In the genomic region with DNA sequence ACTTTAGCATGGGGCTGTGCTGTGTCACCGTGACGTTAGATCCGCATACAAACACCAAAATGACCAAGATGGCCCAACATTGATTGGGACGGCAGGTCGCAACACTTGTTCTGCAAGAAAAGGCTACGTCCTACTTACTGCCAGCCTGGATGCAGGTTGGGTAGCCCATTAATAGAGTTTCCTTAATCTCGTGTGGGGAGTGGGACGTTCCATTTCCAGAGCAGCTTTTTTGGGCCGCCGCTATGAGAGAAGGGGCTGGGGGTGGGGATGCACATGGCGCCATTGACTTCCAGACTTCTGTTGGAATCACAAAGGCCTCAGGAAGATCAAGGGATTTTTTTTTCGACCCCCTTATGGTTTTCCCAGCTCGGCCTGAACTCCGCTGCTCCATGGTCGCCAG, we compare ENCODE assay signal across 8 mouse cellular contexts. TPM values are rescaled to one million over a fixed set of nuclear protein-coding genes. Genes with fewer than 3 reads are reported as not detected.
A peak's percentile ranks its signal among the peaks of the same experiment; 100 is the strongest.
DNase-seq lines count a peak whose midpoint lies in the region; ATAC-seq and TF ChIP-seq lines count a peak whose summit lies in the region.

No protein-coding gene starts in this region.

- no peaks in the 10 kb centered on the region for H3K9me3 ChIP-seq in ES-E14 (ENCODE audit: control insufficient read depth, insufficient read depth, low read depth, low read length)
- H3K9me3 ChIP-seq in hindbrain, embryonic 14.5 days (ENCODE audit: control insufficient read depth, low read length) = no peaks in the 10 kb centered on the region
- H3K9me3 ChIP-seq in midbrain, embryonic 11.5 days (ENCODE audit: control insufficient read depth, low read length) = no peaks in the 10 kb centered on the region

- in situ Hi-C loops in ES-E14 (cut with MboI; ENCODE audit: low sequenced_read_pairs in 2 of 2, unreplicated experiment in 2 of 2) = loop anchor here in 1 of 2 experiments (10.0 kb wide), 1 partner anchor 270 kb away; no protein-coding TSS in a partner anchor

- WGBS in hindbrain, embryonic 14.5 days = 2% methylated on average over 15 of the region's 15 CpGs
- 2% methylated on average over 15 of the region's 15 CpGs for WGBS in midbrain, embryonic 11.5 days

- peak overlapping the region; percentile 17; the same call in 1 of the 2 replicates for H3K9ac ChIP-seq in ES-E14 (ENCODE audit: insufficient read depth, low read depth, low read length, poor library complexity, severe bottlenecking)
- no peak overlapping the region for H3K9ac ChIP-seq in hindbrain, embryonic 14.5 days
- H3K9ac ChIP-seq in midbrain, embryonic 11.5 days (ENCODE audit: low read length) = peak overlapping the region; percentile 60

- H3K4me2 ChIP-seq in hindbrain, embryonic 14.5 days (replicated peaks) = peak overlapping the region; percentile 89
- H3K4me2 ChIP-seq in midbrain, embryonic 11.5 days = peak overlapping the region; percentile 98

- peaks cover 0 to 11% of the 10 kb centered on the region in 2 experiments; a peak in 3 of 4 replicates for H3K4me1 ChIP-seq in ES-E14 (ENCODE audit: control insufficient read depth in 2 of 2, insufficient read depth in 2 of 2, low read length in 2 of 2, poor library complexity in 1 of 2)
- peaks cover 38% of the 10 kb centered on the region for H3K4me1 ChIP-seq in hindbrain, embryonic 14.5 days (replicated peaks; ENCODE audit: control insufficient read depth, insufficient read depth, low read length)
- H3K4me1 ChIP-seq in midbrain, embryonic 11.5 days (ENCODE audit: control insufficient read depth, insufficient read depth, low read length) = peaks cover 28% of the 10 kb centered on the region

- H3K27ac ChIP-seq in ES-E14 (ENCODE audit: insufficient read depth, low read depth, low read length, poor library complexity, severe bottlenecking) = no peak overlapping the region
- H3K27ac ChIP-seq in hindbrain, embryonic 14.5 days = no peak overlapping the region
- H3K27ac ChIP-seq in midbrain, embryonic 11.5 days (ENCODE audit: low read depth, low read length) = no peak overlapping the region

- H3K27me3 ChIP-seq in hindbrain, embryonic 14.5 days (ENCODE audit: control insufficient read depth, insufficient read depth, low read length) = peaks cover 36% of the 10 kb centered on the region
- H3K27me3 ChIP-seq in midbrain, embryonic 11.5 days (ENCODE audit: control insufficient read depth, insufficient read depth, low read length) = peaks cover 25% of the 10 kb centered on the region

- ATAC-seq in hindbrain, embryonic 14.5 days (ENCODE audit: low FRiP score) = no peak
- no peak for ATAC-seq in midbrain, embryonic 11.5 days (ENCODE audit: low FRiP score)

- H3K36me3 ChIP-seq in ES-E14 (ENCODE audit: control insufficient read depth, insufficient read depth, low read length, poor library complexity, severe bottlenecking) = peaks cover 9% of the 10 kb centered on the region
- H3K36me3 ChIP-seq in hindbrain, embryonic 14.5 days (replicated peaks; ENCODE audit: control insufficient read depth, insufficient read depth) = no peaks in the 10 kb centered on the region
- no peaks in the 10 kb centered on the region for H3K36me3 ChIP-seq in midbrain, embryonic 11.5 days (ENCODE audit: control insufficient read depth, insufficient read depth, low read length)

- H3K4me3 ChIP-seq in ES-E14 (ENCODE audit: insufficient read depth in 1 of 2, low read depth in 1 of 2, low read length in 2 of 2, poor library complexity in 1 of 2, severe bottlenecking in 1 of 2) = peak overlapping the region; percentile 74 to 80
- peak overlapping the region; percentile 77 for H3K4me3 ChIP-seq in hindbrain, embryonic 14.5 days (replicated peaks; ENCODE audit: low read length)
- peak overlapping the region; percentile 59 for H3K4me3 ChIP-seq in midbrain, embryonic 11.5 days (ENCODE audit: low read depth, low read length)

- DNase-seq in embryo, embryonic 9.5 days (ENCODE audit: extremely low spot score) = peak; percentile 23
- no peak for DNase-seq in embryo, embryonic 10 days (ENCODE audit: low spot score)
- DNase-seq in ES-E14 (ENCODE audit: low read depth, low spot score) = no peak
- no peak for DNase-seq in hindbrain, embryonic 14.5 days (ENCODE audit: low spot score)
- DNase-seq in midbrain, embryonic 11.5 days (ENCODE audit: low spot score, missing footprints) = peak; percentile 95
- DNase-seq in urinary bladder, adult 2 months (ENCODE audit: low spot score) = no peak
- no peak for DNase-seq in ovary, adult 18-20 months (ENCODE audit: low spot score)
- no peak for DNase-seq in cerebellum, adult 18-20 months

TF ChIP-seq in ES-E14, 5 proteins besides CTCF, POLR2A, EP300 and RAD21:
- no peak for TF ChIP-seq MAFK (IDR thresholded peaks at IDR 0.05; ENCODE audit: insufficient read depth, low read depth, low read length)
- no peak for TF ChIP-seq CHD2 (IDR thresholded peaks at IDR 0.05; ENCODE audit: low read depth, low read length)
- no peak for TF ChIP-seq HCFC1 (IDR thresholded peaks at IDR 0.05; ENCODE audit: borderline replicate concordance, insufficient read depth, low read length)
- TF ChIP-seq ZC3H11A (IDR thresholded peaks at IDR 0.05; ENCODE audit: borderline replicate concordance, low read depth, low read length) = no peak
- TF ChIP-seq ZNF384 (IDR thresholded peaks at IDR 0.05; ENCODE audit: low read depth, low read length) = no peak

RNA-seq across cellular contexts. Expression of gene Bcl2l11, which starts 1.1 kb away (rescaled TPM):
- total RNA-seq in ES-E14 (2012; rRNA removed) = 23.6 and 29.4 TPM in 2 replicates
- 12.2 and 12.9 TPM in 2 replicates for polyA plus RNA-seq in hindbrain, embryonic 14.5 days (2014; fragmentation: Nextera tagmentation; extraction: Ambion mirVana)
- polyA plus RNA-seq in midbrain, embryonic 11.5 days (2014; fragmentation: Nextera tagmentation; extraction: Ambion mirVana) = 15.1 and 16.9 TPM in 2 replicates
- 13.4 and 14.4 TPM in 2 replicates for polyA plus RNA-seq in urinary bladder, adult 2 months (2012; rRNA removed)

Comparison
In these comparisons a context has a peak if more than half of its experiments do, and no peak if none do; other contexts are left out.
1. DNase-seq: peak in embryo, embryonic 9.5 days (single experiment) and midbrain, embryonic 11.5 days (single experiment); none in embryo, embryonic 10 days (single experiment), ES-E14 (single experiment), hindbrain, embryonic 14.5 days (single experiment), urinary bladder, adult 2 months (single experiment), ovary, adult 18-20 months (single experiment) and cerebellum, adult 18-20 months (0 of 2).
2. Peak in every context shown above with its lines, with median percentiles within 50 percentile points of each other: H3K4me3 ChIP-seq.